Mouse (Mus musculus) layer of hippocampus, postnatal 36 days (tissue): ENCODE results near the gene A730049H05Rik. TPM values are rescaled to one million over a fixed set of nuclear protein-coding genes. Genes with fewer than 3 reads are reported as not detected.

ENCODE experiments used
- DNase-seq, 2 experiments: peaks; one replicate each; pipeline ENCODE4 v3.0.0; 2022
- total RNA-seq, 2 experiments: library from RNA; stranded (reverse); gene quantifications; 2 replicates each; pipeline ENCODE4 v1.2.3; 2021

A730049H05Rik gene
- total RNA-seq, 2 experiments from 2014 or later, result 0.15 to 0.23 TPM

GRCm38 (mm10) chr6:92882446-92882845, 66.2 kb downstream of the A730049H05Rik start:
- no peak for DNase-seq

GRCm38 (mm10) chr6:92883131-92883900, 67.0 kb downstream of the A730049H05Rik start:
- DNase-seq, result no peak

GRCm38 (mm10) chr6:92891535-92891934, 75.3 kb downstream of the A730049H05Rik start:
- no peak for DNase-seq

Other genes with a start within 250 kb of the A730049H05Rik start
- gene Prickle2, start 110.3 kb upstream of the A730049H05Rik start, total RNA-seq, result 100 to 1,000 TPM; 199 to 212 TPM
- gene Gm15737, start 52.9 kb downstream of the A730049H05Rik start, total RNA-seq, result not detected
- 10 to 100 TPM in 1 of 2 experiments, 1 to 10 TPM in 1; 8.9 to 10.3 TPM for gene Adamts9, start 127.0 kb downstream of the A730049H05Rik start, total RNA-seq